Mouse (Mus musculus) megakaryocyte, embryonic 14.5 days (primary cell): ENCODE data around the gene Arhgef40.

ENCODE experiments used
- FLI1 ChIP-seq: IDR thresholded peaks from 2 replicates; pipeline ENCODE4 v1.6.1; 2012; ENCODE audit warnings: low read length, inconsistent platforms, mixed read lengths
- GATA1 ChIP-seq: IDR thresholded peaks from 3 replicates; pipeline ENCODE4 v1.6.1; 2012; ENCODE audit warnings: mixed read lengths, low read length, inconsistent platforms, borderline replicate concordance

- no peak for TF ChIP-seq FLI1
- no peak for TF ChIP-seq GATA1
These were observed 31.1 kb downstream of the Arhgef40 start, which contains the start of gene Tmem253 for GRCm38 (mm10) chr14:52015445-52016100.
